Mouse (Mus musculus): ENCODE results near the gene Cers2. TPM values are rescaled to one million over a fixed set of nuclear protein-coding genes. Genes with fewer than 3 reads are reported as not detected.
A peak's percentile ranks its signal among the peaks of the same experiment; 100 is the strongest.

The Cers2 gene
- polyA plus RNA-seq, 1 experiment, result 746 TPM

DNA sequence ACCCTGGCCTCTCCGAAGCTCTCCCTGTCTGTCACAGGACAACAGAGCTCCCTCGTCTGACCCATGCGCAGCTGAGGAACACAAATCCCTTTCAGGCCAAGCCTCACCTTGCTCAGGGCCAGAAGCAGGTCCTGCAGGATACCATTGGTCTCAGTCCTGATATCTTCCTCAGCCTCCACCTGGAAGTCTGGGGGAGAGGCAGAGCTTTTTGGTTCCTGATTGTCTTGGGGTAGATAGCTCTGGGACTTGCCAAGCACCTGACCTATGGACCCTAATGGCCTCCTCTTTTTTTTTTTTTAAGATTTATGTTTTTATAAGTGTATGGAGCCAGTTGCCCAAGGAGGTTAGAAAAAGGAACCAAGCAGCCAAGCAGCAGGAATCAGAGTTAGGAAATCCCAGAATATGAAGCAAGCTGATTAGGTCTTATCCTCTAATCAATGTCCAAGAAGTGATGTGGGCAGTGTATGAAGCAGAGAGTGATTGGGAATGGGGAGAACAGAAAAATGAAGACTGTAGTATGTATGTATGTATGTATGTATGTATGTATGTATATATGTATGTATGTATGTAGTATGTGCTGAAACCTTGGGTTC lies 13.3 kb upstream of the Cers2 start:
- no peak for TF ChIP-seq GATA1 (IDR thresholded peaks at IDR 0.05; ENCODE audit: low read length)

DNA sequence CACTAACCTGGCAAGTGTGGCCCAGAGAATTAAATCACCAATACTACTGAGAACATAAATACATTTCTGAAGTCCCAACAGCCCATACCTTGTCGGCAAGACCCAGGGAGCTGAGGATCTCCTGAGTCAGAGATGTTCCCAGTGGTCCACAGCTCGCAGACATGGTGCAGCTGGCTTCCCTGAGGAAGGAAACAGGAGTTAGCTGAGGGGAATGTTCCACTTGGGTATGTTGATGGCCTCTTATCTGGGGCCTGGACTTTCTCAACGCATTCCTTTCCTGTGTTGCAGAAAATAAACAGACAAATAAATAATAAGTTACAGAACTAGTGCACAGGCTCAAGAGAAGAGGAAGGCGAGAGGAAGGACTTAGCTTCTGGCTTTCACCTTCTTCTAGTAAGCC lies 8.3 kb upstream of the Cers2 start:
- TF ChIP-seq GATA1 (IDR thresholded peaks at IDR 0.05; ENCODE audit: low read length), result no peak

DNA sequence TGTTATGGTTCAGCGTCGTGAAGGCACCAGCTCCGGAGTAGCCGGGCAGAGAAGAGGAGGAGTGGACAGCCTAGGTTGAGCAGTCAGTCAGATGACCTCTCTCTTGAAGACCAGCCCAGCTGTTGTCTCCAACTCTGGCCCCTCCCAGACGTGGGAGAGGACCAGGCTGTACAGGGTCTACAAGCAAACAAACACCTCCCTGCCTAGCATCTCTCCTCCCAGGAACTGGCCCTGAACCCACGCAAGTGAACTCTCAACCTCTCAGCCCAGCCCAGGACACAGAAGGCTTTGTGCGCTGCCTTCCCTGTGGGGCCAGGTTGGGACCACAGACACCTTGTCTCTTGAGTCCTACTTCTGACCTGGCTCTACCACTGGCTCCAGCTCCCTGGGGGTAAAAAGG lies 7.5 kb upstream of the Cers2 start, which contains the start of gene Anxa9:
TSS of gene Anxa9 (minus strand) at position 77 of the 400 bp plus-strand sequence.
- TF ChIP-seq GATA1 (IDR thresholded peaks at IDR 0.05; ENCODE audit: low read length), result no peak

DNA sequence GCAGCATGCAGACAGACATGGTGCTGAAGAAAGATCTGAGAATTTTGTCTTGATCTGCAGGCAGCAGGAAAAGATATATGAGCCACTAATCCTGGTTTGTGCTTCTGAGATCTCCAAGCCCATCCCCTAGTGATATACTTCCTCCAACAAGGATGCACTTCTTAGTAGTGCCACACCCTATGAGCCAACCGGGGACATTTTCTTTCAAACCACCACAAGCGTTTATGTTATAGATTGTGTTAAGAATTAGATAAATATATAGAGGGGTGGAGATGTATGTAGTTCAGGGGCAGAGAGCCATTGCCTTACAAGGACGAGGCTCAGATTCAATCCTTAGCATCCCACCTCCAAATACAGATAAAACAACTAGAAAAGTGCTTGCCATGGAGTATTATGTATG lies 4.1 kb upstream of the Cers2 start:
- no peak for TF ChIP-seq GATA1 (IDR thresholded peaks at IDR 0.05; ENCODE audit: low read length)

DNA sequence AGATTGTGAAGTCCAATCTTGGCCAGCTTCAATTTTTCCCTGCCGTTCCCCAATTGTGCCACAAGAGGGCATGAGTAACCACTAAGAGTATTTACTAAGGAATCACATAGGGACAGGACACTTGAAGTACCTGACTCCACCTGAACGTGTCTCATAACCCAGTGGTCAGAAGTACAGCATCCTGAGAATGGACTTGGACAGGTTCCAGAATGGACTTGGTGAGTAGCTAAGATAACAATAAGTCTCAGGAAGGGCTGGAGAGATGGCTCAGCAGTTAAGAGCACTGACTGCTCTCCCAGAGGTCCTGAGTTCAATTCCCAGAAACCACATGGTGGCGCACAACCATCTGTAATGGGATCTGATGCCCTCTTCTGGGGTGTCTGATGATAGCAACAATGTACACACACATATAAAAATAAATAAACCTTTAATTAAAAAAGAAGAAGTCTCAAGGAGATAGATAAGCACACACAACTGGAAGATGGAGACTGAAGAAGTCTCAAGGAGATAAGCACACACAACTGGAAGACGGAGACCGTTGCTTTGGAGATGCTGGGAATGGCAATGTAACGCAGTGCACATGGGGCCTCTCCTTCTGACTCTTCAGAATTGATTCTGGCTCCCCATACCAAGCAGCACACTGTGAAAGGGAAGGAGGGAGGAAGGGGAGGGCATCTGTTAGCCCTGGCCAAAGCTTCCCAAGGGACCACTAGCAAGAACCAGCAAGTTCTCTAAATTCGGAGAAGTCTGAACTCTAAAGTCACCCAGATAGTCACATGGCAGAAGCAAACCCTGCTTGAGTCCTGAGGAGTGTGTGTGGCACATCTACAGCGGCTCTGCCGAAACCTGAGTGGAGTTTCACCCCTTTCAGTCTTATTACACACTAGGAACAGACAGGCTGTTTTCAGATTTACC lies 3.4 kb upstream of the Cers2 start:
- peak; percentile 83 for TF ChIP-seq GATA1 (IDR thresholded peaks at IDR 0.05; ENCODE audit: low read length)

DNA sequence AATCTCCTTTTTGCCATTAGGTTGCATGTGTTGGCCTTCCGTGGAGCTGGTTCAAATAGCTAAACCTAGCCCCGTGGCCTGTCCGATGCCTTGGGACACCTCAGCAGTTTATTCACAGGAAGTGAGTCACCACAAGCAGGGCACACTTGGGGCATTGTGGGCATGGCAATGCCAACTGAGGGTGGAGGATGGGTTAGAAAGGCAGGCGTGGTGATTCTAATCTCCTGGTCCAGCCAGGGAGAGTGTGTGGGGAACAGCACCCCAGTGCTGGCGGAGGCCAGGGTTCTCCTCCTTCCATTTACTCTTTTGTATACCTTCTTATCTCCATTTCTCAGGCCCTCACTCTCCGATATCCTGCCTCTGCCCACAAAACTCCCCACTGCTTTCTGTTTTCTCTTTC lies 2.0 kb upstream of the Cers2 start:
- TF ChIP-seq GATA1 (IDR thresholded peaks at IDR 0.05; ENCODE audit: low read length), result peak; percentile 74

DNA sequence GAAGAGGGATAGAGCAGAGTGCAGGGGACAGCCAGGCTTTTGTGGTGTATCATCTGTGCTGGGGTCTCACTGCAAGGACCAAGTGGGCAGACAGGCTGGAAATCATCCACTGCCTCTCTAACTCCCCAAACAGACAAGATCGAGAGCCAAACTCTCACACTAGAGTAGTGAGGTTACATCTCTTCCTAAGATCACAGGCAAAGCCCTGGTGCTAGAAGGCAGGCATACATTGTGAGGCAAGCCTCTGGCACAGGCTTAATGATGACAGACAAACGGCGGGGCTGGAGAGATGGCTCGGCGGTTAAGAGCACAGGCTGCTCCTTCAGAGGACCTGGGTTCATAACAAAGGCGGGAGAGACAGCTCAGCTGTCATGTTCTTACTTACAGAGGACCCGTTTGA lies 1.1 kb upstream of the Cers2 start:
- no peak for TF ChIP-seq GATA1 (IDR thresholded peaks at IDR 0.05; ENCODE audit: low read length)

DNA sequence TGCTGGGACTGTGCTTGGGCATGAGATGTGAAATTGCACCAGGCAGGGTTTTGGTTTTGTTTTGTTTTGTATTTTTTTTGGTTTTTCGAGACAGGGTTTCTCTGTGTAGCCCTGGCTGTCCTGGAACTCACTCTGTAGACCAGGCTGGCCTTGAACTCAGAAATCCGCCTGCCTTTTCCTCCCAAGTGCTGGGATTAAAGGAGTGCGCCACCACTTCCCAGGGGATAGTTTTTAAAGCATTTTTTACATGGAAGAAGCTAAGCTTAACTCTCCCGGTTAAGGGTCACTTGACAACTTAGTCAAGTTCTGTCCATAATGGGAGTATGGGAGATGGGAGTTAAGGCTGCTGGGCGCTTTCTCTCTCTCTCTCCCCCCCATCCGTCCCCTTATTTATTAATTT lies 516 bp upstream of the Cers2 start:
- TF ChIP-seq GATA1 (IDR thresholded peaks at IDR 0.05; ENCODE audit: low read length), result no peak

DNA sequence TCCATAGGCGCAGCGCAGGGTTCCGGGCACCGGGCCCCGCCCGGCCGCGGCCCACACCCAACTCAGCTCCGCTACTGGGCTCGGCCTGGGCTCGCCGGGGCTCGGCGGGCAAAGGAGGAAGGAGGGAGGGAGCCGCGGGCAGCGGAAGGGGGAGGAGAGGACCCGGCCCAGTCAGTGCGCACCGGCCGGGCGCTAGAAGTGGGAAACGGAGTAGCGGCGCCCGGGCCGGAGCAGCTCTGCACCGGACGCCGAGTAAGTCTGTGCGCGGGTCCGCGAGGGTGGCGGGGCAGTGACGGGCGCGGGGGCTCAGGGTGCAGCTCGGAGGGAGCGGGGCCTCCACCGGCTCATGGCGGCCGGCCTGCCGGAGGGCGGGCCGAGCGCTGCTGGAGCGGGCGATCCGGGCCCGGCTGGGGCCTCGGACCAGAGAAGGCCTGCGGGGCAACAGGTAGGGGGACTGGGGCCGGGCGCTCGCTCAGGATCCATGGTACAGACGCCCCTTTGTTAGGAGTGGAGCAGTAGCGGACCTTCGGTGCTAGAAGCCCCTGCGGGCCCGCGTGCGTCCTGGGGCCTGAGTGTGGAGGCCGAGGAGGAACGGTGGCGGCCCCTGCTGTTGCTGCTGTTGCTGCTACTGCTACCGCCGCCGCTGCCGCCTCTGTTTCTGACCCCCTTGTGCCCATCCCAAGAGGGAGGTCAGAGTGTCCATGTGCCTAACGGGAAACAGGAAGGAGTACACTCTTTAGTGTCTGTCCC lies 678 bp downstream of the Cers2 start:
- TF ChIP-seq GATA1 (IDR thresholded peaks at IDR 0.05; ENCODE audit: low read length), result no peak

DNA sequence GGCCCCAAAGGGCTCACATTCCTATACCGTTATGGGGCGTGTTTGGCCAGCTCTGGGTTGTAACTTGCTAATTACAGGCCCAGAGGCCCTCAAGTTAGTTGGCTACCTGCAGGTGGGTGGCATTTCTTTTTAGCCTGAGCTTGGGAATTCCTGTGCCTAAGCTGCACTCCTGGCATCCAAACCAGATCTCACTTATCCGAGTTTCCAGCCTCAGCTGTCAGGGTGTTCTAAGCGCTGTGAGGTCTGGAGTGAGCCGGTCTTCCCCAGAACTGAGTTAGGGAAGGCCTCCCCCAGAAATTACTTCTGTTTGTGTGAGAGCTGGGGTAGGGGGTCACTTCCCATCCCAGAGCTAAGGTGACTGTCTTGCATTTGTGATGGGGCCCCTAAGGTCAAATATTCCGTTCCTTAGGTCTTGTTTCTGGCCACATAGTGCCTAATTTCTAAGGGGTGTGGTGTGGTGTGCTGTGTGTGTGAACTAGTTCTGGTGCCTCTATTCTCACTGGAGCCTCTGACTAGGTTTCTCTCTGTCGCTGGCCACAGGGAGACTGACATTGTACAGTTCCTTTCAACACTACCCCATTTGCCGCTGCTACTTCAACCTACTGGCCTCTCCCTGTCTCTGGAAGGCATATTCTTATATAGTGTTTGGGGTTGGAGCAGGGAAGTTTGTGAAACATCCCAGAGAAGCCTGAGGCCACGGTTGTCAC lies 1.4 kb downstream of the Cers2 start:
- TF ChIP-seq GATA1 (IDR thresholded peaks at IDR 0.05; ENCODE audit: low read length), result no peak

DNA sequence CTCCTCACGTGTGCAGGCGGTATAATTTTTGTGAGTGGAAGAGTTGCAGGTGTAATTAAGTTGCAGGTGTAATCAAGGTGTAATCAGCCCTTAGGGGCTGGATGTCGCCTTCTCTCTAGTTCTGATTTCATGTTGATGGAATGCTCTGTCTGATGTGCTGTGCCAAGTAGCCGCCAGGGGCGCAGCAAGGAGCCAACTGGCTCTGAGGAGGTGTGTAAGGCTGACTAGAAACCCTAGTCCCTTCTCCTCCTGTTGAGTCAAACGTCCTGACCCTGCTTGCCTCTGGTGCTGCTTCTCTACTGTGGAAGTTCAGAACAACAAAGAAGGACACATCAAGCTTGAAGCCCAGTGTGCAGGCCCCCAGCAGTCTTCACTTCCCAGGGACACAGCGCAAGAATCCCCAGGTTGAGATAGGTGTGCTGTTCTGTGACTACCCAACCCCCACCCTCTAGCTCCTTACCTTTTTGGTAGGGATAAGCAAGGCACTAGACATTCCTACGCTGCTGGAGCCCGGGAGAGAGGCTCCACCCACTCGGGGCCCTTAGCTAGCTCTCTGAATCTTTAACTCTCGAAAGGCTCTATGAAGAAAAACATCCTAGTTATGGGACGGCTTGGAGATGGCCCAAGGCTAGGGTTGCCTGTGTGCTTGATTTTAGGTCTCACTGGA lies 3.0 kb downstream of the Cers2 start:
- TF ChIP-seq GATA1 (IDR thresholded peaks at IDR 0.05; ENCODE audit: low read length), result no peak

DNA sequence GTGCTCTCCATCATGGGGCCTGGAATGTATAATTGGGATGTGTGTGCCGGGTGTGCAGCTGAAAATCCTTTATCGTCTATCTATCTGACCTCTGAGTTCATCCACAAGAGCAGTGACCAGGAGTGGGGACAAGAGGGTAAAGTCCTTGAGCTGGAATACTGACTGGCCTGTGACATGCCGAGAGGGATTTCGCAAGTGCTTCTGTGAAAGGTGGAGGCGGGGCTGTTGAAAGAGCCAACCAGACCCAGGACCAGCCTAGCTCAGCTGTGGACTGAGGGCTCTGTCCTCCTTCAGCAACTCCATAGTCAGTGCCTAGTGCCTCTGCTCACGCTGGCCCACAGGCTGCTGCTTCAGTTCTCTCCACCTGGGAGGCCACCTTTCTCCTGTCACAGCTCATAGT lies 4.0 kb downstream of the Cers2 start:
- no peak for TF ChIP-seq GATA1 (IDR thresholded peaks at IDR 0.05; ENCODE audit: low read length)

DNA sequence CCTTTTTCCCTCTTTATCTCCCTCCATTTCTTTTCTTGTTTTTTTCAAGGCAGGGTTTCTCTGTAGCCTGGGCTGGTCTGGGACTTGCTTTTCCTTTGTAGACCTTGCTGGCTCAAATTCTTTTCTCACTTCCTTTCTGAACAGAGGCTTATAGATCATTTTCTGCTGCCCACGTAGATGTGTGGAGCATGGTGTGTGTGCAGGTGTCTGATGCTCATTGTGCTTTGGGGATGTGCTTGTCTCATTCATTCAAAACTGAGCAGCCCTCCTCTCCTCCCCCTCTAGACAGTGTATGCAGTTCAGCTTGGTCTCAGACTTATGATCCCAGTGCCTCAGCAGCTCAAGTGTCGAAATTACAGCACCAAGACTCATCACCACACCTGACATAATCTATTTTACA lies 4.5 kb downstream of the Cers2 start:
- TF ChIP-seq GATA1 (IDR thresholded peaks at IDR 0.05; ENCODE audit: low read length), result no peak

DNA sequence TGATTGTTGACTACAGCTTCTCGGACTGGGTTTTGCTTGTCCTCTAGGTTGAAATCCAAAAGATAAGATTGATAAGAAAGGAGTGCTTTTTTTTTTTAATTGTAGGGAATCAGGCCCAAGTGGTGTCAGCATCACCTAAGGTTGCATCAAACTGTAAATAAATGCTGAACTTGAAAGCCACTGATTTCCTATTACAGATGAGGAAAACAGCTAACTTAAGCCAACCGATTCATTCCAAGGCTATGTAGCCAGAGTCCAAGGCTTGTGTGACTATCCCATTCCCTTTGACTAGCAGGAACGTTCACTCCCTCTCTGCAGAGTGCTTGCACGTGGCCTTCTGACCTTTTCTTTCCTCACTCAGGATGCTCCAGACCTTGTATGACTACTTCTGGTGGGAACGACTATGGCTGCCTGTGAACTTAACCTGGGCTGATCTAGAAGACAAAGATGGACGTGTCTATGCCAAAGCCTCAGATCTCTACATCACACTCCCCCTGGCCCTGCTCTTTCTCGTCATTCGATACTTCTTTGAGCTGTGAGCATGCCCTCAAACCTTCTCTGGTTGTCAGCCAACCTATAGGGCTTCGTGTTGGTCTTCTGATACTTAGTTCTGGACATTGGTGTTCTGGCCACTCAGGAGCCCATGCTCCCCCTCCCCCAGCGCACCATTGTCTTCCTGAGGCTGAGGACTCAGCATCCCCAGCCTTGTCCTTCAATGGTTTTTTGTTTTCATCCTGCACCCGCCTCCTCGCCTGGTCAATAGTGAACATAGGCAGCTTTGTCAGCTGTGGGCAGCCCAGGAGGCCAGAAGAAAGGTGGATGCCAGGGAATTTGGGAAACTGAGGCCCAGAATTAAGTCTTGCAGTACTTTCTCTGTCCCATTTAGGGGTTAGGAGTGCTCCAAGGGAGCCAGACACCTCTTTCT lies 5.4 kb downstream of the Cers2 start:
- no peak for TF ChIP-seq GATA1 (IDR thresholded peaks at IDR 0.05; ENCODE audit: low read length)

Measured in G1E-ER4 (cell line).